Mouse (Mus musculus): ENCODE data around the gene Bckdha.

Gene Bckdha

DNA sequence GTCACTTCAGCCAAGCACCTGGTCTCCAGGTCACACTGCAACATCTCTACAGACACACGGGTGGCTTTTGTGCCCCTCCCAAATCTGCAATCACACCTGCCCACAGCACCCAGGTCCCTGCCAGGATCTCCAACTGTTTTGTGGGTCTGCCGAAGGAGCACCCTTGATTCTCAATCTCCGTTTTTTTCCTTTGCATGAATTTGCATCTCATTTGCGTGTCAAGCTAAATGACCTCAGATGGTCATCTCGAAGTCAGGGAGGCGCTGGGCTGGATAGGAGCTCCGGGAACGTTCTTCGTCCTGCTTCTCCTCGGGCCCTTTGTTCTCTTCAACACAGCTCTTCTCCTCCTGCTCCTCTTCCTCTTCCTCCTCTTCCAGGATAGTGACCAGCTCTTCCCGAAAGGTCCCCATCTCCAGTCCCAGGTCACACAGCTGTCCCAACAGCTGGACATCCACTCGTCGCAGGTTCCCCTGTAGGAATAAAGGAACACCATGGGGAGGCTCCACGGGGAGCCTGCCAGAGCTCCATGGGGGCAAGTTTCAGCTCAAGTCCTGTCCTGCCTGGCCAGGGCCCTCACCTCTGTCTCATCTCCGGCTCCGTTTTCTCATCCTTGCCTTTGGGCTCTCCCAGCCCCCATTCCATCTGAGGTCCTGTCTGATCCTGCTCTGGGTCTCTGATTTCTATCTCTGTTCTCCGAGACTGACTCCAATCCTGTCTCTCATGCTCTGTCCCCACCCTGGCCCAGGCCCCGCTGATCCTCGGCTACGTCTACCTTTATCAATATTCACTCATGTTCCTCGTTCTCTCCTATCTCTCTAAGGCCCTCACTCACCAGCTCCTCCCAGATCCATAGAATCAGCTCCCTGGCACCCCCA, 43.7 kb downstream of the Bckdha start:
- in situ Hi-C loops (cut with MboI, MseI) = no loop called here

DNA sequence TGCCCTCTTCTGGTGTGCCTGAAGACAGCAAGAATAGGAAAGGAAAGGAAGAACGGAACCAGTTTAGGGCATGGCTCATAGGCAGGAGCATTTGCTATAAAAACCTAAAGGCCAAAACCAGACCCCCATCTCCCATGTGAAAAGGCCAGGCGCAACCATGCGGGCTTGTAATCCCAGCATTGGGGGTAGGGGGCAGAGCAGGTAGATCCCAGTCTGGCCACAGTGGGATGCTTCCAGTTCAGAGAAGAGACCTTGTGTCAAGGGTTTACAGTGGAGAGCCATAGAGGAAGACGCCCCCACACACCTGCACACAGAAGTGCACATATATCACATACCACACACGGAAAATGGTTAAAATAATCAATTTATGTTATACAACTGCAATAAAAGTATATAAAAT, 44.7 kb downstream of the Bckdha start:
- in situ Hi-C loops (cut with MboI, MseI) = no loop called here

DNA sequence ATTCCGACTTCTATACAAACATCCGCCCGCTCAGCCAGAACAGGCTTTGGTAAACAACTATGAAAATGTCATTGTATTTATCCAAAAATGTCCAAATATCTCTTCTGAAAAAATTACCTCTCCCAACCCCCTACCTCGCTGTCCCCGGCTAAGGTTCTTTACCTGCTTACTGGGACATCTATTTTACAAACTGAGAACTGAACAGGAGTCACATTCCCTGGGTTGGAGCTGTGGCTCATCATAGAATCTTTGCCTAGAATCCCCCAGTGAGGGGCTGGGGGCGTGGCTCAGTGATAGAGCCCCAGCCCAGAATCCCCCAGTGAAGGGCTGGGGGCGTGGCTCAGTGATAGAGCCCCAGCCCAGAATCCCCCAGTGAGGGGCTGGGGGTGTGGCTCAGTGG, 47.3 kb downstream of the Bckdha start:
- in situ Hi-C loops (cut with MboI, MseI) = no loop called here

- in situ Hi-C loops (cut with MboI, MseI) = no loop called here
Measured at GRCm38 (mm10) chr7:25610056-25610455, 48.7 kb downstream of the Bckdha start.

DNA sequence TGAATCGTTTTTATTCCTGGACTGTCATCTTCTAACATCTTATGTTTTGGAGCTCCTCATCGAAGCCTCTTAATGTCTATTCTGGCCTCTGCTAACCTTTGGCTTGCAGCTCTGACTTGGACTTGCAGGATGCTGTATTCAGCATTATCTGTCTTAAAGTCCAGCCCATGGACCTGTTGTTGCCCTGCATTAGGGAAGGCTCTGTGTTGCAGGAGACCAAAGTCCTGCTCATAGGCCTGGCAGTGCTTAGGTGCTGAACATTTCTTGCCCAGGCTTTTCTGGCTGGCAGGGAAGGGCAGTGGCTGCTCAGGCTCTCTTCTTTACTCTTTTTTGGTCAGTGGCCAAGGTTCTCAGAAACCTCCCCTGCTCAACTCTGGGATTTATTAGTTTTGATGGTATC, 51.6 kb downstream of the Bckdha start:
- in situ Hi-C loops (cut with MboI, MseI) = no loop called here

DNA sequence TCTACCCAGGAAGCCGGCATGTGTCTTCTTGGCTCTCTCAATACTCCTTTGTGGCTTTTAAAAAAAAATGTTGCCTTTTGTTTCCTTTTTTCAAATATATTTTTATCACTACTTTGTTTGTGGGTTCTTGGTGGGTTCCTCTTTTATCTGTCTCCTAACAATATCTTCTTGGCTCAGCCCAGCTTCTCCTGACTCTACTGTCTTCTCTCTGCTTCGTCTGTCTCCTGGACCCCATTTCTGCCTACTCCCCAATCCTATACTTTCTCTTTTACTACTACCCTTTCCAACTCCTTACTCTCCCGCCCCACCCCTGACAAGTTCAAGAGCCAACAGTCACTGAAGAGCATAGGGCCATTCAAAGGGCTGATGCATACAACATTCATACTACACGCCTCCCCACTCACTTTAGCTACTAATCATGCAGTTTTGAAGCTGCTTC, 52.1 kb downstream of the Bckdha start:
- in situ Hi-C loops (cut with MboI, MseI) = no loop called here

GRCm38 (mm10) chr7:25601346-25601745, 57.4 kb downstream of the Bckdha start:
- in situ Hi-C loops (cut with MboI, MseI) = no loop called here

DNA sequence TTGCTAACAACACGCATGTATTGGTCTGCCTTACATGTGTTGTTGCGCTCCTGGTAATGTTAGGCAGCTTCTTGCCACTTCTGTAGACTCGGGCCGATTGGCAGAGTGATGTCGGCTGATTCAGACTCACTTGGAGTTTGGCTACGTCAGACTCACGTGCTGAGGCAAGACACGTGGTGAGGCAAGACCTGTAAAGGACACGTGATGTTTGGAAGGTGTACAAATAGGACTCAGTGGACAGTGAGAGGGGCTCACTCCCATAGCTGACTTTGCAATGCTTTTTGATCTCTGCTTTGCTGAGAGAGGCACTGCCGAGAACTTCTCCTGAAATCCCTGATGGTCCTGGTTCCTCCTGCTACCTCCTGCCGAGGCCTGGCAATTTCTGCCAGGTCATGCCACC, 58.1 kb downstream of the Bckdha start:
- in situ Hi-C loops (cut with MboI, MseI) = no loop called here

DNA sequence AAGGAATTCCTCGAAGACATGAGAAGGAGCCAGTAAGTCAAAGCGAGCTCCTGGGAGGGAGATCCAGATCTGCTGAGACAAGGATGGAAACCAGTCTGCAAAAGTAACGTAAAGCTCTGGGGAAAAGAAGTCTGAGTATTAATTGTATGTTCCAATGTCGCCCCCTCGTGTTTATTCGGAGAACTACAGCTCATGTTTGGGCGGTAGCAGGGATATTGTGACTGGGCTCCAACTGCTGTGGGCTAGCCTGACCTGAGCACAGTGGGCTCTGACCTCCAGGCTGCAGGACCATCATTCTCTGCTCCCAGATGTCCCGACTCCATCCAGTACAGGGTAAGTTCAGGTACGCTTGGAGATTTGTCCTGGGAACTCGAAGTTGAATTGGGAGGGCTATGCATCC, 59.1 kb downstream of the Bckdha start:
- in situ Hi-C loops (cut with MboI, MseI) = loop anchor here (5.0 to 10.0 kb wide), 2 partner anchors 115 to 177 kb away; no protein-coding TSS in a partner anchor

DNA sequence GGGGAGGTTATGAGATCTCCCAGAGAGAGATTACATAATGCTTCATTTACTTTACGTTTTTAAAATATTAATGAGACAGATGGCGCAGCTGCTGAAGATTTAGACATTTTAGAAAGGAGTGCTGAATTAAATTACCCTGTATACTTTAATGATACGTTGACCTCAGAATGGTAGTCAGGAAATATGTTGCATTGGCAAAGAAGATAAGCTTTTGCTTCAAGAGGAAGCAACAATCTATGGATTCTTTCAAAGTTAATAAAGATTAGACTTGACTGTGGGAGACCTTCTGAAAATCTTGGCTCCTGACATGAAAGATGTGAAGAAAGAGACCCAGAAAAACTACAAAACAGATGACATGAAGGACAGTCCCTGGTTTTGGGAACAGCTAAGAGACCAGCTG, 64.9 kb downstream of the Bckdha start:
- in situ Hi-C loops (cut with MboI, MseI) = loop anchor here (10.0 kb wide), 1 partner anchor 109 kb away; no protein-coding TSS in a partner anchor

- in situ Hi-C loops (cut with MboI, MseI) = loop anchor here (10.0 kb wide), 1 partner anchor 106 kb away; no protein-coding TSS in a partner anchor
Measured at GRCm38 (mm10) chr7:25591226-25591625, 67.6 kb downstream of the Bckdha start.

GRCm38 (mm10) chr7:25585351-25586204, 73.2 kb downstream of the Bckdha start:
- in situ Hi-C loops (cut with MboI, MseI) = no loop called here

DNA sequence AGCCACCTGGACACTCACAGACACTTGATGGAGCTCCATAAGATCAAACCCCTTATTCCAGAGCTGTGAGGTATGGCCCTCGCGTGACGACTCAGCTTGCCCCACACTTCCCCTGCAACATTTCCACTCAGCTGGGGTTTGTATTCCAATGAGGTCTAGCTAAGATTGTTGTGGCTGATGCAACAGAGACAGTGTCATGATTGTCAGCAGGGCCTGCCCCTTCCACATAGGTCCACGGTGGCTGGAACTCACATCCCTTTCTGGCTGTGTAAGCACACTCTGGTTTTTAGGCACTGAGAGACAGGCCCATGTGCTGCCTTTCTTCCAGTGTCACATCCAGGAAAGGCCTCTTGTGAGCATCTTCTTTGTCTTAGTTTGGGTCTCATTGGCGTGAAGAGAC, 74.1 kb downstream of the Bckdha start:
- in situ Hi-C loops (cut with MboI, MseI) = no loop called here

DNA sequence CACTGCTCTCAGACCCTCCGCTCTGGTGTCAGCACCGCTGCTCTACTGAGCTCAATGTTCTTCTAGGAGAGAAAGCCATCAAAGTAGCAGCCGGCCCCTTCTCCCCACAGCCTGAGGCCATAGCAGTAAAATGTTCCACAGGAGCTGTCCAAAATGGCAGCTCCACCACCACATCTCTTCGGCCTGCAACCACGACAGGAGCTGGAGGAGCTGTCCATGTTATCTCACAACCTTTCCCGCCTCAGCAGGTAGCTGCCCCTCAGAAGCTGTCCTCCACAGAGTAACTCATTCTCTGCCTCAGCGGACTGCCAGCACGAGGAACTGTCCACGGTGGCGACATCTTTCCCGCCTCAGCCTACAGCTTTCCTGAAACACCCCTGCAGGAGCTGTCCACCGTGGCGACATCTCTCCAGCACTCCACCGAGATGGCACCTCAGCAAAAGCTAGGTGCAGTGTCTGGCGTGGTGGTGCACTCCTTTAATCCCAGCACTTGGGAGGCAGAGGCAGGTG, 76.4 kb downstream of the Bckdha start:
- in situ Hi-C loops (cut with MboI, MseI) = no loop called here
